Comparison of ENCODE assay signal across 8 mouse cellular contexts in the genomic region with DNA sequence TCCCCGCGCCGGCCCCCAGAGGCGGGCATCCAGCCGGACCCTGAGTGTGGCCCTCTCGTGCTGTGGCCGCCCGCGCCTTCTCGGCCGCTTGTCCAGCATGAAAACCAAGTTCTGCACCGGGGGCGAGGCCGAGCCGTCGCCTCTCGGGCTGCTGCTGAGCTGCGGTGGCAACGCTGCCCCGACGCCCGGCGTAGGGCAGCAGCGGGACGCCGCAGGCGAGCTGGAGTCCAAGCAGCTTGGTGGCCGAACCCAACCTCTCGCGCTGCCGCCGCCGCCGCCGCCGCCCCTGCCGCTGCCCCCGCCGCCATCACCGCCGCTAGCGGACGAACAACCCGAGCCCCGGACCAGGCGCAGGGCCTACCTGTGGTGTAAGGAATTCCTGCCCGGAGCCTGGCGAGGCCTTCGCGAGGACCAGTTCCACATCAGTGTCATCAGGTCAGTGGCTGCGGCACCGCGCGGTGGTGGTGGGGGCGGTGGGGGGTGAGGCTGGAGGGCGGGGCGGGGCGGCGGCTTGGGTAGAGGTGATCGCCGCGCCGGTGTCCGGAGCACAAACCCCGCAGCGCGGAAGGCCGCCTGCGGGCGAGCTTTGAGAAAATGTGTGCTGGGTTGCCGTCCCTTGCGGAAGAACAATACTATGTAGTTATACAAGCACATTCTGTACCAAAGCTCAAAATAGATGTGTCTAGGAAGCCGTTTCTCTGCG. TPM values are rescaled to one million over a fixed set of nuclear protein-coding genes. Genes with fewer than 3 reads are reported as not detected.
DNase-seq lines count a peak whose midpoint lies in the region; ATAC-seq lines count a peak whose summit lies in the region.

No protein-coding gene starts in this region.

- peaks cover 28% of the 10 kb centered on the region for H3K4me1 ChIP-seq in intestine, embryonic 15.5 days (replicated peaks)
- H3K4me1 ChIP-seq in limb, embryonic 12.5 days (replicated peaks): peaks cover 35% of the 10 kb centered on the region
- peaks cover 36% of the 10 kb centered on the region for H3K4me1 ChIP-seq in midbrain, embryonic 12.5 days

- peak overlapping the region; percentile 94 for H3K9ac ChIP-seq in intestine, embryonic 15.5 days
- H3K9ac ChIP-seq in limb, embryonic 12.5 days (replicated peaks): peak overlapping the region; percentile 88
- peak overlapping the region; percentile 85 for H3K9ac ChIP-seq in midbrain, embryonic 12.5 days (replicated peaks)

- under 1% methylated on average over 74 of the region's 74 CpGs for WGBS in intestine, embryonic 15.5 days
- WGBS in limb, embryonic 12.5 days: 1% methylated on average over 70 of the region's 74 CpGs
- WGBS in midbrain, embryonic 12.5 days: under 1% methylated on average over 69 of the region's 74 CpGs

- peak overlapping the region; percentile 99 for H3K27ac ChIP-seq in intestine, embryonic 15.5 days
- H3K27ac ChIP-seq in limb, embryonic 12.5 days: peak overlapping the region; percentile 98
- H3K27ac ChIP-seq in midbrain, embryonic 12.5 days (replicated peaks): peak overlapping the region; percentile 97

- H3K9me3 ChIP-seq in intestine, embryonic 15.5 days: no peaks in the 10 kb centered on the region
- H3K9me3 ChIP-seq in limb, embryonic 12.5 days: no peaks in the 10 kb centered on the region
- no peaks in the 10 kb centered on the region for H3K9me3 ChIP-seq in midbrain, embryonic 12.5 days

- H3K4me3 ChIP-seq in intestine, embryonic 15.5 days (replicated peaks): peak overlapping the region; percentile 95
- peak overlapping the region; percentile 79 for H3K4me3 ChIP-seq in limb, embryonic 12.5 days (replicated peaks)
- H3K4me3 ChIP-seq in midbrain, embryonic 12.5 days: peak overlapping the region; percentile 86

- peak overlapping the region; percentile 77 for H3K4me2 ChIP-seq in intestine, embryonic 15.5 days (replicated peaks)
- H3K4me2 ChIP-seq in limb, embryonic 12.5 days: peak overlapping the region; percentile 70
- H3K4me2 ChIP-seq in midbrain, embryonic 12.5 days (replicated peaks): peak overlapping the region; percentile 73

- no peaks in the 10 kb centered on the region for H3K36me3 ChIP-seq in intestine, embryonic 15.5 days
- no peaks in the 10 kb centered on the region for H3K36me3 ChIP-seq in limb, embryonic 12.5 days
- H3K36me3 ChIP-seq in midbrain, embryonic 12.5 days: no peaks in the 10 kb centered on the region
- no peaks in the 10 kb centered on the region for H3K36me3 ChIP-seq in splenic B cell, adult 2 months (ENCODE audit: control insufficient read depth, insufficient read depth, low read length, poor library complexity, severe bottlenecking)

- DNase-seq in gastrocnemius, adult 18-20 months (ENCODE audit: low spot score): peak; percentile 27
- no peak for DNase-seq in gastrocnemius, adult 8-10 months (ENCODE audit: low spot score in 2 of 2)
- peak; percentile 71 to 75 for DNase-seq in cerebellum, postnatal 14 days
- peak; percentile 50 for DNase-seq in gastrocnemius, postnatal 25 days
- peak; percentile 46 for DNase-seq in splenic B cell, adult 2 months (ENCODE audit: low read depth, low spot score)

- ATAC-seq in intestine, embryonic 15.5 days: peak; percentile 42
- no peak; the same call in none of the 2 replicates for ATAC-seq in limb, embryonic 12.5 days (ENCODE audit: insufficient number of reproducible peaks, insufficient read depth, low FRiP score, low TSS enrichment, low read depth)
- no peak; the same call in 1 of the 2 replicates for ATAC-seq in midbrain, embryonic 12.5 days (ENCODE audit: low FRiP score, low read depth)

- H3K27me3 ChIP-seq in intestine, embryonic 15.5 days (replicated peaks): no peaks in the 10 kb centered on the region
- peaks cover 6% of the 10 kb centered on the region; the same call in 1 of the 2 replicates for H3K27me3 ChIP-seq in limb, embryonic 12.5 days
- H3K27me3 ChIP-seq in midbrain, embryonic 12.5 days: no peaks in the 10 kb centered on the region
- H3K27me3 ChIP-seq in splenic B cell, adult 2 months (ENCODE audit: control insufficient read depth, insufficient read depth, low read length, poor library complexity, severe bottlenecking): no peaks in the 10 kb centered on the region

RNA-seq across cellular contexts. Expression of gene Chka, which starts 0.6 kb away (rescaled TPM):
- total RNA-seq in gastrocnemius, adult 18-20 months (2021): 1 to 10 TPM; 1.4 to 3.0 TPM
- 1 to 10 TPM in 3 of 4 experiments, under 1 TPM in 1; 0.97 to 1.6 (median 1.2) TPM for total RNA-seq in gastrocnemius, adult 8-10 months (2022)
- 1 to 10 TPM; 1.8 to 2.3 TPM for total RNA-seq in gastrocnemius, postnatal 25 days (2021)
- polyA plus RNA-seq in intestine, embryonic 15.5 days (2015; fragmentation: Nextera tagmentation; extraction: Ambion mirVana): 63.3 and 68.5 TPM in 2 replicates
- polyA plus RNA-seq in limb, embryonic 12.5 days (2016; fragmentation: Nextera tagmentation; extraction: Ambion mirVana): 55.7 and 62.8 TPM in 2 replicates
- 69.1 and 73.9 TPM in 2 replicates for polyA plus RNA-seq in midbrain, embryonic 12.5 days (2016; fragmentation: Nextera tagmentation; extraction: Ambion mirVana)

RNA-seq across cellular contexts. Expression of gene Tcirg1, which starts 54.8 kb away (rescaled TPM):
- total RNA-seq in gastrocnemius, adult 18-20 months (2021): 1 to 10 TPM; 2.5 to 4.0 TPM
- total RNA-seq in gastrocnemius, adult 8-10 months (2022): 1 to 10 TPM; 2.2 to 5.1 (median 3.0) TPM
- total RNA-seq in gastrocnemius, postnatal 25 days (2021): 1 to 10 TPM; 5.2 to 7.0 TPM
- polyA plus RNA-seq in intestine, embryonic 15.5 days (2015; fragmentation: Nextera tagmentation; extraction: Ambion mirVana): 50.9 and 56.3 TPM in 2 replicates
- polyA plus RNA-seq in limb, embryonic 12.5 days (2016; fragmentation: Nextera tagmentation; extraction: Ambion mirVana): 41.3 and 47.0 TPM in 2 replicates
- polyA plus RNA-seq in midbrain, embryonic 12.5 days (2016; fragmentation: Nextera tagmentation; extraction: Ambion mirVana): 16.3 and 18.7 TPM in 2 replicates

Comparison
In these comparisons a context has a peak if more than half of its experiments do, and no peak if none do; other contexts are left out.
1. DNase-seq: peak in gastrocnemius, adult 18-20 months (single experiment), cerebellum, postnatal 14 days (2 of 2), gastrocnemius, postnatal 25 days (single experiment) and splenic B cell, adult 2 months (single experiment); none in gastrocnemius, adult 8-10 months (0 of 2).
2. Peak in every context shown above with its lines, with median percentiles within 50 percentile points of each other: H3K27ac ChIP-seq, H3K4me2 ChIP-seq, H3K4me3 ChIP-seq and H3K9ac ChIP-seq.